Mouse (Mus musculus) G1E (cell line): ENCODE results near the gene Mxi1.

Source experiments
- GATA1 ChIP-seq: IDR thresholded peaks from 2 replicates; pipeline ENCODE4 v1.6.1; 2012; ENCODE audit warnings: borderline replicate concordance, low read length, inconsistent platforms, mixed read lengths
- GATA2 ChIP-seq: IDR thresholded peaks from 2 replicates; pipeline ENCODE4 v1.6.1; 2012; ENCODE audit warnings: low read depth, low read length, inconsistent platforms, borderline replicate concordance

- TF ChIP-seq GATA2: no peak
- no peak for TF ChIP-seq GATA1
Measured at GRCm38 (mm10) chr19:53419834-53420233, 109.5 kb downstream of the Mxi1 start.
